Comparison of ENCODE assay signal across 9 mouse cellular contexts in genomic region chr16:56715608-56716007, GRCm38 (mm10). TPM values are rescaled to one million over a fixed set of nuclear protein-coding genes. Genes with fewer than 3 reads are reported as not detected.
DNase-seq lines count a peak whose midpoint lies in the region; ATAC-seq and TF ChIP-seq lines count a peak whose summit lies in the region.
"Had no signal": no experiment of that assay in that cellular context is flagged by ENCODE, and none has a peak within 500 bp of the region (broad histone marks: within the 10 kb centered on the region; RNA-seq: fewer than 3 reads in every experiment).

No protein-coding gene starts in this region.

- WGBS in heart, embryonic 10.5 days: 60% methylated on average over 3 of the region's 3 CpGs
- WGBS in heart, adult 2 months: 14% methylated on average over 3 of the region's 3 CpGs
- WGBS in hindbrain, embryonic 16.5 days: 74% methylated on average over 3 of the region's 3 CpGs
- 78% methylated on average over 3 of the region's 3 CpGs for WGBS in midbrain, embryonic 13.5 days

- peaks cover 10% of the 10 kb centered on the region for H3K4me1 ChIP-seq in heart, embryonic 10.5 days
- H3K4me1 ChIP-seq in heart, adult 2 months (ENCODE audit: control insufficient read depth, insufficient read depth, low read length): peaks cover 5% of the 10 kb centered on the region
- H3K4me1 ChIP-seq in bone marrow macrophage, adult 2 months (ENCODE audit: control insufficient read depth, insufficient read depth, low read length): 0 out of 2 replicates have a peak, but pooled peaks cover 3% of the 10 kb centered on the region
- peaks cover 11% of the 10 kb centered on the region for H3K4me1 ChIP-seq in hindbrain, embryonic 16.5 days (ENCODE audit: control insufficient read depth, insufficient read depth, low read depth, low read length)
- H3K4me1 ChIP-seq in midbrain, embryonic 13.5 days (replicated peaks): peaks cover 25% of the 10 kb centered on the region

- no peak for TF ChIP-seq EP300 in heart, adult 2 months (IDR thresholded peaks at IDR 0.05; ENCODE audit: insufficient read depth, low read depth, low read length)

- H3K4me3 ChIP-seq in heart, embryonic 10.5 days: peak overlapping the region; percentile 89
- H3K4me3 ChIP-seq in heart, adult 2 months: no peak overlapping the region
- peak overlapping the region; percentile 91 for H3K4me3 ChIP-seq in bone marrow macrophage, adult 2 months (ENCODE audit: insufficient read depth, low read length)
- no peak overlapping the region; the same call in 1 of the 2 replicates for H3K4me3 ChIP-seq in hindbrain, embryonic 16.5 days (ENCODE audit: low read length)
- H3K4me3 ChIP-seq in midbrain, embryonic 13.5 days (replicated peaks): peak overlapping the region; percentile 72

- peaks cover 23% of the 10 kb centered on the region for H3K36me3 ChIP-seq in heart, embryonic 10.5 days
- peaks cover 12% of the 10 kb centered on the region for H3K36me3 ChIP-seq in heart, adult 2 months (ENCODE audit: control insufficient read depth, insufficient read depth, low read length)
- peaks cover 11% of the 10 kb centered on the region for H3K36me3 ChIP-seq in hindbrain, embryonic 16.5 days (ENCODE audit: control insufficient read depth, insufficient read depth, low read length)
- peaks cover 15% of the 10 kb centered on the region for H3K36me3 ChIP-seq in midbrain, embryonic 13.5 days

- ATAC-seq in hindbrain, embryonic 16.5 days: no peak
- no peak for ATAC-seq in midbrain, embryonic 13.5 days

- TF ChIP-seq POLR2A in heart, adult 2 months (IDR thresholded peaks at IDR 0.05; ENCODE audit: insufficient read depth, low read depth, low read length): no peak
- TF ChIP-seq POLR2A in bone marrow macrophage, adult 2 months (IDR thresholded peaks at IDR 0.05; ENCODE audit: borderline replicate concordance, low read depth, low read length): no peak

- no peak overlapping the region for H3K9ac ChIP-seq in heart, adult 2 months (ENCODE audit: low read depth, low read length)
- H3K9ac ChIP-seq in hindbrain, embryonic 16.5 days (ENCODE audit: low read depth, low read length): no peak overlapping the region
- H3K9ac ChIP-seq in midbrain, embryonic 13.5 days (replicated peaks): no peak overlapping the region

- peak overlapping the region; percentile 70 for H3K4me2 ChIP-seq in hindbrain, embryonic 16.5 days (ENCODE audit: low read length)
- H3K4me2 ChIP-seq in midbrain, embryonic 13.5 days (replicated peaks): peak overlapping the region; percentile 80

- no peak for DNase-seq in heart, embryonic 10.5 days (ENCODE audit: low spot score)
- DNase-seq in heart, adult 2 months: no peak
- DNase-seq in urinary bladder, postnatal 10 days (ENCODE audit: low spot score): no peak
- DNase-seq in urinary bladder, postnatal 4 days (ENCODE audit: low spot score in 2 of 2): no peak
- no peak for DNase-seq in urinary bladder, postnatal 14 days (ENCODE audit: low spot score)
- DNase-seq: left cerebral cortex, postnatal 4 days had no signal

- no peaks in the 10 kb centered on the region for H3K27me3 ChIP-seq in heart, embryonic 10.5 days (ENCODE audit: insufficient read depth, poor library complexity, severe bottlenecking)
- no peaks in the 10 kb centered on the region for H3K27me3 ChIP-seq in heart, adult 2 months (ENCODE audit: control insufficient read depth, insufficient read depth, low read length)
- no peaks in the 10 kb centered on the region for H3K27me3 ChIP-seq in hindbrain, embryonic 16.5 days (replicated peaks; ENCODE audit: control insufficient read depth, insufficient read depth, low read length)
- H3K27me3 ChIP-seq in midbrain, embryonic 13.5 days: no peaks in the 10 kb centered on the region

- no peak for TF ChIP-seq CTCF in heart, adult 2 months (IDR thresholded peaks at IDR 0.05)
- no peak for TF ChIP-seq CTCF in bone marrow macrophage, adult 2 months (IDR thresholded peaks at IDR 0.05; ENCODE audit: low read depth, low read length)

- intact Hi-C loops in heart, adult 2 months (cut with DNase I): loop anchor here (10.0 kb wide), 1 partner anchor 741 kb away; the partner anchor contains the start of gene Zbtb11

- 0 out of 2 replicates have a peak, but pooled peaks cover 3% of the 10 kb centered on the region for H3K79me2 ChIP-seq in heart, adult 2 months (replicated peaks; ENCODE audit: control insufficient read depth, insufficient read depth, low read length)

- H3K27ac ChIP-seq in heart, embryonic 10.5 days: peak overlapping the region; percentile 99; the same call in 1 of the 2 replicates
- no peak overlapping the region for H3K27ac ChIP-seq in heart, adult 2 months
- H3K27ac ChIP-seq in bone marrow macrophage, adult 2 months (ENCODE audit: insufficient read depth, low read depth, low read length): no peak overlapping the region
- H3K27ac ChIP-seq in hindbrain, embryonic 16.5 days (ENCODE audit: low read depth, low read length): no peak overlapping the region
- H3K27ac ChIP-seq in midbrain, embryonic 13.5 days: no peak overlapping the region

- H3K9me3 ChIP-seq in heart, embryonic 10.5 days: no peaks in the 10 kb centered on the region
- H3K9me3 ChIP-seq in hindbrain, embryonic 16.5 days (ENCODE audit: control insufficient read depth, low read length): no peaks in the 10 kb centered on the region
- no peaks in the 10 kb centered on the region for H3K9me3 ChIP-seq in midbrain, embryonic 13.5 days

RNA-seq across cellular contexts. Expression of gene Tfg, which starts 1.6 kb away (rescaled TPM):
- polyA plus RNA-seq in heart, embryonic 10.5 days (2016; fragmentation: Nextera tagmentation; extraction: Ambion mirVana): 151 and 158 TPM in 2 replicates
- 10 to 100 TPM; 46.9 to 48.5 TPM for total RNA-seq in heart, adult 2 months (2021)
- polyA plus RNA-seq in heart, adult 2 months (2012; rRNA removed): 77.9 and 83.9 TPM in 2 replicates
- 77.8 and 79.5 TPM in 2 replicates for polyA plus RNA-seq in bone marrow macrophage, adult 2 months (2012; ENCODE audit: insufficient read depth, insufficient read length, missing spikeins)
- 164 and 176 TPM in 2 replicates for polyA plus RNA-seq in hindbrain, embryonic 16.5 days (2015; fragmentation: Nextera tagmentation; extraction: Ambion mirVana)
- polyA plus RNA-seq in midbrain, embryonic 13.5 days (2015; fragmentation: Nextera tagmentation; extraction: Ambion mirVana): 159 and 168 TPM in 2 replicates

Comparison
In these comparisons a context has a peak if more than half of its experiments do, and no peak if none do; other contexts are left out.
1. H3K4me3 ChIP-seq: peak in heart, embryonic 10.5 days (single experiment), bone marrow macrophage, adult 2 months (single experiment) and midbrain, embryonic 13.5 days (single experiment); none in heart, adult 2 months (single experiment) and hindbrain, embryonic 16.5 days (single experiment).